Mouse (Mus musculus): Measurements from ENCODE around the gene Armc3.

DNA sequence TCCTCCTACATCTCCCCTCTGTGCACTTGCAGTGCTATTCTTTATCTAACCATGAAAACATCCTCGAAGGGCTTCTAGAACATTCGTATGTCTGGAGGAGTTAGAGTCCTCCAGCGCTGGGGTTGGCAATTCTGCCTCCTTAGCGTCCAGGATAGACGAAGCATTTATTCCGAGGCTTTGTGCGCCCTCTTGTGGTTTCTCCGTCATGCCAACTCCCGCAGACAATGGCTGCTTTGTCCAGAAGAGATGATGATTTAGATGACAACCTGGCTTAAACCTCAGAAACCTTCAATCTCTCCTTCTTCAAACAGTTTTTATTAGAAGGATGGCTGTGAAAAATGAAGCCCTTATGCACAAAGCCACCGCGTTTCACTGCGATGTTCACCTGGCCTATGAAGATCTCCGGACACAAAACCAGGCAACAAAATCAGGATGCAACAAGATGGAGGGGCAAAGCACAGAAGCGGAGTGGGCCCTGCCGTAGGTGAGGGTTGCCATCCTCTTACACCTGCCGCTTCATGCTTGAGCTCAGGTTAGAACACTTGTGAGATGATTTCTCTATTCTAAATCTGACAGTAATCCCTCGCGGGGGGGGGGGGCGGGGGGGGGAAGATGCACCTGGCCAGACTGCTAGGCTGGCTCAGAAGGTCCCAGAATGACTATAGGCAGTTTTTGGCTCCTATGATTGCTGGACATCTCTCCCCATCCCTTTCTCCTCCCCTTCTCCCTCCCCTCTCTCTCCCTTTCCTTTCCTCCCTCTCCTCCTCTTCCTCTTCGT lies 145.7 kb downstream of the Armc3 start:
- TF ChIP-seq GATA1 (IDR thresholded peaks at IDR 0.05; ENCODE audit: low read length): no peak
- TF ChIP-seq TAL1 (IDR thresholded peaks at IDR 0.05; ENCODE audit: low read length): no peak
